Mouse (Mus musculus) heart, postnatal 0 days (tissue): ENCODE data around the gene Rassf1. TPM values are rescaled to one million over a fixed set of nuclear protein-coding genes. Genes with fewer than 3 reads are reported as not detected.

Experiments
- ATAC-seq: fragments of 200-750 bp; cut with Nextera tagmentation; 2 replicates; pipeline ENCODE4 v1.8.0; 2017; ENCODE audit warnings: low read depth, moderate number of reproducible peaks, moderate library complexity; ENCODE audit not compliant: insufficient read depth
- DNase-seq: peaks from one replicate; pipeline ENCODE4 v3.0.0-alpha.2; 2016; ENCODE audit warnings: low spot score
- H3K27ac ChIP-seq: fragments of 300-500 bp; sonication (generic); 2 replicates; pipeline ENCODE4 v1.5.1; 2014; ENCODE audit warnings: low read depth, mild to moderate bottlenecking
- H3K27me3 ChIP-seq: fragments of 300-500 bp; sonication (generic); 2 replicates; pipeline ENCODE4 v1.6.1; 2014; ENCODE audit warnings: low read length, mixed read lengths; ENCODE audit not compliant: control insufficient read depth, insufficient read depth
- H3K36me3 ChIP-seq: fragments of 300-500 bp; sonication (generic); replicated peaks from 2 replicates; pipeline ENCODE4 v1.6.1; 2014; ENCODE audit warnings: low read length, mixed read lengths; ENCODE audit not compliant: control insufficient read depth, insufficient read depth
- H3K4me1 ChIP-seq: fragments of 300-500 bp; sonication (generic); 2 replicates; pipeline ENCODE4 v1.6.1; 2014; ENCODE audit warnings: antibody characterized with exemption; ENCODE audit not compliant: control insufficient read depth, insufficient read depth
- H3K4me2 ChIP-seq: fragments of 300-500 bp; sonication (generic); 2 replicates; pipeline ENCODE4 v1.6.1; 2014; ENCODE audit warnings: low read depth, mild to moderate bottlenecking, low read length, moderate library complexity
- H3K4me3 ChIP-seq: fragments of 300-500 bp; sonication (generic); 2 replicates; pipeline ENCODE4 v1.5.1; 2014; ENCODE audit warnings: low read depth, low read length
- H3K9ac ChIP-seq: fragments of 300-500 bp; sonication (generic); replicated peaks from 2 replicates; pipeline ENCODE4 v1.6.1; 2014; ENCODE audit warnings: low read depth, low read length, mixed read lengths
- H3K9me3 ChIP-seq: fragments of 300-500 bp; sonication (generic); replicated peaks from 2 replicates; pipeline ENCODE4 v1.6.1; 2016; ENCODE audit warnings: low read length; ENCODE audit not compliant: control insufficient read depth
- CTCF ChIP-seq: IDR thresholded peaks from 2 replicates; pipeline ENCODE4 v1.5.1; 2016; ENCODE audit warnings: antibody characterized with exemption, control low read depth, low read depth
- EP300 ChIP-seq: IDR thresholded peaks from 2 replicates; pipeline ENCODE4 v1.6.1; 2016; ENCODE audit warnings: antibody characterized with exemption, low read depth
- WGBS: fragments of 180-500 bp; shearing (Covaris S2); extraction: QIAGEN DNeasy Blood & Tissue Kit; methylation state at CpG from one replicate; pipeline ENCODE4 v1.1.7; 2014; 5-methylcytosine and 5-hydroxymethylcytosine counted together
- polyA plus RNA-seq: library from polyadenylated mRNA; unstranded; fragments of >200 nt; fragmentation: Nextera tagmentation; extraction: Ambion mirVana; gene quantifications from 2 replicates; pipeline ENCODE4 v1.2.1, GENCODE M21; 2015
- total RNA-seq: library from RNA; depleted of rRNA; stranded (reverse); fragments of >200 nt; gene quantifications from 2 replicates; pipeline ENCODE4 v1.2.3, GENCODE M21; 2014; ENCODE audit warnings: low replicate concordance

Rassf1 gene
- total and polyA plus RNA-seq, 2 experiments from 2014 or later: 28.7 to 35.1 TPM

- Histone ChIP-seq H3K9me3 (no peaks in the 10 kb centered on the region), H3K4me1 (peaks cover 28% of the 10 kb centered on the region), H3K27me3 (0 out of 2 replicates have a peak, but pooled peaks cover 4% of the 10 kb centered on the region), H3K4me3 (no peak overlapping the region), H3K4me2 (no peak overlapping the region), H3K36me3 (peaks cover 19% of the 10 kb centered on the region), H3K9ac (no peak overlapping the region), H3K27ac (no peak overlapping the region)
- no peak for ATAC-seq
- TF ChIP-seq EP300: no peak
- TF ChIP-seq CTCF: no peak
- 89% methylated on average over 17 of the region's 17 CpGs for WGBS
- no peak for DNase-seq
Measured at GRCm38 (mm10) chr9:107544196-107544700, 7.1 kb upstream of the Rassf1 start.

DNA sequence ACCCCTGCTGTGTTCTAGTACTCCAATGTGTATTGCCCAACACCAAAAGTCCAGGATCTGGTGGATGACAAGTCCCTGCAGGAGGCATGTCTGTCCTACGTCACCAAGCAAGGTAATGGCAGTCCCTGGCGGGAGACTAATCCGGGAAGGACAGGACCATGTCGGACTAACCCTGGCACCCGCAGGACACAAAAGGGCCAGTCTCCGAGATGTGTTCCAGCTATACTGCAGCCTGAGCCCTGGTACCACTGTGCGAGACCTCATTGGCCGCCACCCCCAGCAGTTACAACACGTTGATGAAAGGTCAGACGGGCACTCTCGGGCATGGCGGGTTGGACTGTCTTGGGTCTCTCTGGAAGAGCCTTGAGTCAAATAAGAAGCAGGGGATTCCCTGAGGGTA is 6.6 kb upstream of the Rassf1 start:
- H3K4me1 ChIP-seq: peaks cover 28% of the 10 kb centered on the region
- no peak overlapping the region for H3K4me2 ChIP-seq
- 85% methylated on average over 12 of the region's 12 CpGs for WGBS
- no peak overlapping the region for H3K9ac ChIP-seq
- H3K9me3 ChIP-seq: no peaks in the 10 kb centered on the region
- no peak overlapping the region for H3K27ac ChIP-seq
- DNase-seq (no peak), ATAC-seq (no peak)
- no peak overlapping the region for H3K4me3 ChIP-seq
- H3K27me3 ChIP-seq: 0 out of 2 replicates have a peak, but pooled peaks cover 4% of the 10 kb centered on the region
- peaks cover 14% of the 10 kb centered on the region for H3K36me3 ChIP-seq
- no peak for TF ChIP-seq CTCF
- TF ChIP-seq EP300: no peak

DNA sequence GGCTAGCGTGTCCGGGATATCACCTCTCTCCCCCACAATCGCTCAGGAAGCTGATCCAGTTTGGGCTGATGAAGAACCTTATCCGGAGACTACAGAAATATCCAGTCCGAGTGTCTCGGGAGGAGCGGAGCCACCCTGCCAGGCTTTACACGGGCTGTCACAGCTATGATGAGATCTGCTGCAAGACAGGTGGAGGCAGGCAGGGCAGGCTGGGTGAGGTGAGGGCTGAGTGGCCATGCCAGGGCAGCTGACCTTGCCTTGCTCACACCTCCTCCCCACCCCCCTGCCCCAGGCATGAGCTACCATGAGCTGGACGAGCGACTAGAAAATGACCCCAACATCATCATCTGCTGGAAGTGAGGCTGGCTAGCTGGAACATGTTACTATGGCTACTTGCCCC is 6.2 kb upstream of the Rassf1 start:
- WGBS: 81% methylated on average over 10 of the region's 10 CpGs
- 0 out of 2 replicates have a peak, but pooled peaks cover 6% of the 10 kb centered on the region for H3K27me3 ChIP-seq
- peaks cover 11% of the 10 kb centered on the region; the same call in 1 of the 2 replicates for H3K36me3 ChIP-seq
- no peak overlapping the region for H3K9ac ChIP-seq
- no peak for ATAC-seq
- H3K4me2 ChIP-seq: no peak overlapping the region
- H3K4me1 ChIP-seq: peaks cover 28% of the 10 kb centered on the region
- TF ChIP-seq CTCF (no peak), EP300 (no peak)
- H3K9me3 ChIP-seq: no peaks in the 10 kb centered on the region
- H3K27ac ChIP-seq: no peak overlapping the region
- no peak for DNase-seq
- no peak overlapping the region for H3K4me3 ChIP-seq

DNA sequence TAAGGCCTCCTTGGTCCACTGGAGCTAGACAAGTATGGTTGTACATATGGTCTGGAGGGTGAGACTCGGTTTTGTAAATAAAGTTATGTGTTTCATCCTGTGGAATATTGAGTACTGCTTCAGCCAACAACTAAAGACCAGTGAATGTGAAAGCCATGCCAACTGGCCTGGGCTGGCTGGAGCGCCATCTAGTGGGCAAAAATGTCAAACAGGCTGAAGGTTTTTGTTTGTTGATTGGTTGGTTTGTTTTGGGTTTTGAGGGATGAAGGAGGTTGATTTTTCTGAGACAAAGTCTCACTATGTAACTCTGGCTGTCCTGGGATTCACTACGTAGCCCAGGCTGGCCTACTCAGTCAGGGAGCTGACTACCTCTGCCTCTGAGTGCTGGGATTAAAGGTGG is 5.8 kb upstream of the Rassf1 start:
- H3K27me3 ChIP-seq: 0 out of 2 replicates have a peak, but pooled peaks cover 10% of the 10 kb centered on the region
- H3K4me2 ChIP-seq: no peak overlapping the region
- peaks cover 28% of the 10 kb centered on the region for H3K4me1 ChIP-seq
- 11% methylated on average over 3 of the region's 3 CpGs for WGBS
- H3K9ac ChIP-seq: no peak overlapping the region
- no peaks in the 10 kb centered on the region for H3K9me3 ChIP-seq
- ATAC-seq (no peak), DNase-seq (no peak)
- no peak overlapping the region for H3K27ac ChIP-seq
- H3K4me3 ChIP-seq: no peak overlapping the region
- peaks cover 11% of the 10 kb centered on the region; the same call in 1 of the 2 replicates for H3K36me3 ChIP-seq
- TF ChIP-seq CTCF: peak; percentile 92
- TF ChIP-seq EP300: no peak

GRCm38 (mm10) chr9:107547026-107547425 is 4.3 kb upstream of the Rassf1 start, which contains the start of gene Zmynd10:
Zmynd10 (plus strand) TSS chr9:107547298.
- Histone ChIP-seq H3K4me1 (peaks cover 35% of the 10 kb centered on the region), H3K9me3 (no peaks in the 10 kb centered on the region), H3K27me3 (0 out of 2 replicates have a peak, but pooled peaks cover 12% of the 10 kb centered on the region), H3K4me2 (peak within 1 kb of the TSS; percentile 36), H3K4me3 (no peak within 1 kb of the TSS), H3K27ac (peak within 1 kb of the TSS; percentile 9; the same call in 1 of the 2 replicates), H3K9ac (0 out of 2 replicates have a peak within 1 kb of the TSS, but pooled peaks have one; percentile 13), H3K36me3 (peaks cover 11% of the 10 kb centered on the region; the same call in 1 of the 2 replicates)
- ATAC-seq (peak; percentile 42), DNase-seq (peak; percentile 88)
- TF ChIP-seq EP300 (no peak), CTCF (no peak)
- WGBS: 5% methylated on average over 20 of the region's 20 CpGs

- no peak overlapping the region for H3K9ac ChIP-seq
- peaks cover 28% of the 10 kb centered on the region for H3K4me1 ChIP-seq
- H3K4me2 ChIP-seq: no peak overlapping the region
- 74% methylated on average over 5 of the region's 5 CpGs for WGBS
- ATAC-seq: no peak
- H3K9me3 ChIP-seq: no peaks in the 10 kb centered on the region
- H3K27ac ChIP-seq: no peak overlapping the region
- H3K4me3 ChIP-seq: no peak overlapping the region
- 0 out of 2 replicates have a peak, but pooled peaks cover 12% of the 10 kb centered on the region for H3K27me3 ChIP-seq
- peaks cover 11% of the 10 kb centered on the region; the same call in 1 of the 2 replicates for H3K36me3 ChIP-seq
- TF ChIP-seq CTCF (no peak), EP300 (no peak)
- DNase-seq: no peak
Measured at GRCm38 (mm10) chr9:107547957-107548356, 3.4 kb upstream of the Rassf1 start.
